Mouse (Mus musculus) right cerebral cortex, adult 18-20 months (tissue): ENCODE results near the gene Ccdc93.

Experiments used
- DNase-seq: peaks from one replicate; pipeline ENCODE4 v3.0.0; 2022; ENCODE audit warnings: mixed read lengths

Gene Ccdc93

DNA sequence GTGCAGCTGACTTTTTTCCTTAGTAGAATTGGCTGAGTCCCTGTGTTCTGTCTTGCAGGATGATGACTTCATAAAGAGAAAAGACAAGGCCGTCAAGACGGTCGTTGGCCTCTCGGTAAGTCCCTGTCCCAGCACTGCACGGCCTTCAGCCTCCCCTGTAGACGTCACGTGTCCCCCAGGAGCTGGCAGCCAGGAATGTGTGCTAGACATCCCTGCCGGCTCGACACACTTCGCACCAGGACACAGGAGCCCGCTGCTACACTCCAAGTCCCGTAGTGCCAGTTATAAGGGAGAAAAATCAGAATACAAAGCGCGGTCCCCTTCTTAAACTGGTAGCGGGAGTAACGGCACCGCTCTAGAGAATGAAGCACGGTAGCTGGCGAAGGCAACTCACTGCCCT lies 17.3 kb downstream of the Ccdc93 start:
- DNase-seq = no peak

DNA sequence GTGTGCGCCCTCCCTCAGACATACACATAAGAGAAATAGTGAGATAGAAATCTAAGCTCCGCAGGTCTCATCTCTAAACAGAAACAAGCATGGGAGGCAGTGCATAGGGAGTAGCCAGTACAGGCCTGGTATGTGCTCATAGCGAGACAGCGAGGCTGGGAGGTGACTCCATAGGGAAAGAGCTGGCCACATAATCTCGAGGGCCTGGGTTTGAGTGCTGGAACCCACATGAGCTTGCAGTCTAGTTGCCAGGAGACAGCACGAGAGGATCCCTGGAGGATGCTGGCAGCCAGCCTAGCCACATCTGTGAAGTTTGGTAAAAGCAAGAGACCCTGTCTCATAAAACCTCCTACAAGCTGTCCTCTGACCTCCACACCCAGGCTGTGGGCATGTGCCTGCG lies 20.2 kb downstream of the Ccdc93 start:
- no peak for DNase-seq

DNA sequence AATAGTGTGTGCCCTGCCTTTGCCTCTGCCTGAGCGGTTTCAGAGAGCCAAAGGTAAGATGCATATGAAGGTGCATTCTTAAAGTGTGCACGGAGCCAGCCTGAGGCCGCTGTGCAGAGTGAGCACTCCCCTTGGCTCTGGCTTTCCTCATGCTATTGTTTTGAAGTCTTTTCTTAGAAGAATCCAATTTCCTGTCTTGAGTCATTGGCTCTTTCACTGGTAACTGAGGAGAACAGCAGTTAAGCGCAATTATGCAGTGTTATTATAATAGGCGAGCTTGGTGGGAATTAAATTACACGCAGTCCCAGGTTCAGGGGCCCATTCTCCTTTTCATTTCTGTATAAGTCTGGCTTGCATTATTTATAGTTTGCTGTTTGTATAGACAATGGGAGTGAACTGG lies 21.6 kb downstream of the Ccdc93 start:
- DNase-seq = no peak

GRCm38 (mm10) chr1:121453053-121453452 lies 22.2 kb downstream of the Ccdc93 start:
- DNase-seq = no peak

DNA sequence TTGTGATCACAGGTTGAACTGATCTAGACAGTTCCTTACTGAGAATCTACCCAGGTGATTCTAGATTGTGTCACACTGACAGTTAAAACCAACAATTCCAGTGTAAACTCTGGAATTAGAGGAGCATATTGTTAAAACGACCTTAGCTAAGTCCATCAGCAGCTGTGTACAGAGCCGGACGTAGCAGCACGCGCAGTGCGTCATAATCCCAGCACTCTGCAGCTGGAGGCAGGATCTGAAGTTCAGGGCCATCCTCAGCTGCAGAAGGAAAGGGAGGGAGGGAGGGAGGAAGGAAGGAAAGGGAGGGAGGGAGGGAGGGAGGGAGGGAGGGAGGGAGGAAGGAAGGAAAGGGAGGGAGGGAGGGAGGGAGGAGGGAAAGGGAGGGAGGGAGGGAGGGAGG lies 24.1 kb downstream of the Ccdc93 start:
- DNase-seq = no peak

DNA sequence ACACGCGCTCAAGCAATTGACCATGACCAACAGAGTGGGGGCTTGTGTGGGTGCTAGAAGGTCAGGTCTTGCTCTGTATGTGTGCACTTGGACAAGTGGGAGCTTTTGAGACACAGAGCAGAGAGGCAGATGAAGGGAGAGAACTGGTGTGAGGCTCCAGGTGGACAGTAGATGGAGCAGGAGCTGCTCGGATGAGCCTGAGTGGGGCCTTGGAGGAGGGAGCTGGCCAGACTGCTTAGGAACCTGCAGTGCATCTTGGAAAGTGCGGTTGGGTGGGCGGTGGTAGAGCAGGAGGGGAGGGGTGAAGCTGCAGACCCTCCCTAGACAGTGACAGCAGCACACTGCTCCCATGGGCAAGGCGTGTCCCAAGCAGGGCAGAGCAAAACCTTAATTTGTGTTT lies 29.2 kb downstream of the Ccdc93 start:
- no peak for DNase-seq

DNA sequence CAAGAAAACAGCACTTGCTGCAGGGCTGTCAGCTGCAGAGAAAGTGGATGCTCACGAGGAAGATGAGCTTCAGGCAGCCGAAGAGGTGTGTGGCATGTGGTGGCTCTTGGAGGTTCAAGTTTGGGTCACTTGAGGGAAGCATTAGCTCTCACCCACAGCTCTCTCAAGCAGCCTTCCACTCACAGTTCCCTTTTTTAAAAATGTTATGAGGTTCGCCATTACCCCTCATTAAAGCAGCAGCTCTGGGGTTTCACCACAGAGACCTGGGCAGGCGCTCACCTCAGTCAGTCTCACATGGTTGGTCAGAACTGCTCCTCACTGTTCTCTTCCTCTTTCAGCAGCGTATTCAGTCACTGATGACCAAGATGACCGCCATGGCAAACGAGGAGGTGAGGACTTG lies 31.0 kb downstream of the Ccdc93 start:
- DNase-seq = no peak

DNA sequence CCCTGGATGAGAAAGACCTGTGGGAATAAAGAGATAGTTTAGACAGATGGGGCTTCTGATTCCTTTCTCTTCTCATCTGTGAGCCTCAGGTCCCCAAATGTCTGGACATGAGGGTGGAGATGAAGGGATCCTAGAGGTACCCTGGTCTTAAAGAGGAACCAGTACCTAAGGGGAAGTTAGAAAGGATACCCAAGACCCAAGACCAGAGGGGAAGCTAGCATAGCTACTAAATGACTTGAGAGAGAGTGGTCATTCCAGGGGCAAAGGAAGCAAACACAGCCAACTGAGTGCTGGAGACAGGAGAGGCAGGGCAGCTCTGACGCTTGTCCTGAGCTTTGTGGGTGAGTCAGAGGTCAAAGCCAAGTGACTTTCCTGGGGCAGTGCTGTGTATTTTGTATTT lies 31.8 kb downstream of the Ccdc93 start:
- no peak for DNase-seq

DNA sequence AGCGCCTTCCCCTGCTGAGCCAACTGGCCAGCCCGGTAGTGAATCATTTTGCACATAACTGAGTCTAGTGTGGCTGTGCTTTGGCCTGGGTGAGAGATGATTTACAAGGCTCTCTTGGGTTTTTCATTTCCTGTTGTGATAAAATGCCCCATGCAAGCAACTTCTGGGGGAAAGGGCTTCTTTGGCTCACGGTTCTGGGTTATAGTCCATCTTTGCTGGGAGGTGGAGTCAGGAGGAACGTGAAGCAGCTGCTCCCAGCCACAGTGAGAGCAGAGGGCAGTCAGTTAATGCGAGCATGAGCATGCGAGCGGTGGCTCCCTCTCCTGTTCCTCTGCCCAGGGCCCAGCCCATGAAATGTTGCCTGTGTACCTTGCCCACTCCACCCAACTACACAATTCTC lies 33.0 kb downstream of the Ccdc93 start:
- no peak for DNase-seq

GRCm38 (mm10) chr1:121466276-121466675 lies 35.4 kb downstream of the Ccdc93 start:
- DNase-seq = no peak

DNA sequence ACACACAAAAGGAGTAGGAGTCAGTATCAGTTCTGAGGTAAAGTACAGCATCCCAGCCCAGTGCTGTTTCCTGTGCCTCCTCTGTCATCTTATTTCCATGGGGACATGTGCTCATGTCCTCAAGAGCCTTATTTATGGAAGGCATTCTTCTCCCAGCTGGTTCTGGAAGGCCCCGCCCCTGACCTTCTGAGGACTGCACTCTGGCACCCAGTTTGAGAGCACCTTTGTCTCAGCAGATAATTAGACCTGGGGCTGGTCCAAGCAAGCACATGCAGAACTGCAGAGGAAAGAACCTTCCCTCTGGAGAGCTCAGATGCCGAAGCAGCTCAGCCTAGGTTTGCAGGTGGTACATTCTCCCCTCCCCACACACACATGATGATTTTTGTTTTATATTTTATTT lies 37.4 kb downstream of the Ccdc93 start:
- DNase-seq = no peak

DNA sequence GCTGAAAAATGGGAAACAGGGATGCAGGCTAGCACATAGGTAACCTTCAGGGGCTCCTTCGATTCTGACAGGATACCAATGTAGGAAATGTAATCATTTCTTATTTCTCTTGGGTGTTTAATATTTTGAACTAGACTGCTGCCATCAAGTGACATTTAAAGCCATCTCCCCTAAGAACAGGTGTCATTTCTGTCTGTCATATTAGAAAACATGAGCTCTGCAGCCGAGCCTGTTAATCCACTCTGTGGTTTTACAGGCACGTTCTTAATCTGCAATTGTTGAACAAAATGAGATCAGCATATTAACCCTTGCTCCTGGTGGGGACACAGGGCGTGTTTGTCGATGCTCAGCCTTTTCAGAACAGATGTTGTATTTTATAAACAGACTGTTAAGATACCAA lies 40.7 kb downstream of the Ccdc93 start:
- DNase-seq = no peak

- no peak for DNase-seq
Measured at GRCm38 (mm10) chr1:121477716-121478115, 46.9 kb downstream of the Ccdc93 start.

DNA sequence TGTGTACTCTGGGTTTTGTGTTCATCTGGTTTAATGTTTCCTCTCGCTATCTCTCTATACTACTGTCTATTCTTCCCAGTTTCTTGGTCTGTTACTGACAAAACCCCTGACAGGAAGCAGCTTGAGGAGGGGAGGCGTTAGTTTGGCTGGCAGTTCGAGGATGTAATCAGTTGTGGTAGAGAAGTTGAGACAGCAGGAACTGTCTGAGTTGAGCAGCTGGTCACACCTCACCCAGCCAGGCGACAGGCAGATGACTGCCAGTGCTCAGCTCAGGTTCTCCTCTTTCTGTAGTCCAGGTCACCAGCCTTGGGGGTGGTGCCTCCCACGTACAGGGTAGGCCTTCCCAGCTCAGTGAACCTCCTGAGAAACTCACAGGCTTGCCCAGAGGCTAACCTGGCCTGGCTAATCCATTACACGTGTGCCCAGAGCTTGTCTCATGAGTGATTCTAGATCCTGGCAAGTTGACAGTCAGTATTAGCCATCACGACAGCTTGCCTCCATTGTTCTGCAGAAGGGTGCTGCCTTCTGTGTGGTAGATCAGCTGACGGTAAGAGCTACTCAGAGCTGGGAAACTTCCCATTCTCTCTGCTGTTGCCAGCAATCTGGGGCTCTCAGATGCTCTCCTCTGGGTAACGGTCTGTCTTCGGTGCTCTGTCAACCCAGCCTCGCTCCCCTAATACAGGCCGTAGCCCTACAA lies 47.6 kb downstream of the Ccdc93 start:
- peak; percentile 35 for DNase-seq

DNA sequence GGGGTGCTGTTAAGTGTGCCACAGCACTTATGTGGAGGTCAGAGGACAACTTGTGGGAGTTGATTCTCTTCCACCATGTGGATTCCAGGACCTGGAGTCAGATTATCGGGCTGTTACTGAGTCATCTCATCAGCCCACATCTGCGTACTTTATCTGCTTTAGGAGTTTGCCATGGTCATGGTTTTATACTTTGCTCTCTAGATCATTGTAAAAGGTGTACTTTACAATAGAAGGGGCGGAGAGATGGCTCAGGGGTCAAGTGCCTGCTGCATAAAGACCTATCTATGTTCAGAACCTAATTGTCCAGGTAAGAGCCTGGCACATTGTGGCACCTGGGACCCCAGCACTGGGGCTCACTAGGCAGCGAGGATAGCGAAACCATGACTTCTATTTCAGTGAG lies 48.6 kb downstream of the Ccdc93 start:
- no peak for DNase-seq

- no peak for DNase-seq
Measured at GRCm38 (mm10) chr1:121483091-121483490, 52.2 kb downstream of the Ccdc93 start.

GRCm38 (mm10) chr1:121486803-121487202 lies 56.0 kb downstream of the Ccdc93 start:
- DNase-seq = no peak

- peak; percentile 17 for DNase-seq
Measured at GRCm38 (mm10) chr1:121490241-121490640, 59.4 kb downstream of the Ccdc93 start.

DNA sequence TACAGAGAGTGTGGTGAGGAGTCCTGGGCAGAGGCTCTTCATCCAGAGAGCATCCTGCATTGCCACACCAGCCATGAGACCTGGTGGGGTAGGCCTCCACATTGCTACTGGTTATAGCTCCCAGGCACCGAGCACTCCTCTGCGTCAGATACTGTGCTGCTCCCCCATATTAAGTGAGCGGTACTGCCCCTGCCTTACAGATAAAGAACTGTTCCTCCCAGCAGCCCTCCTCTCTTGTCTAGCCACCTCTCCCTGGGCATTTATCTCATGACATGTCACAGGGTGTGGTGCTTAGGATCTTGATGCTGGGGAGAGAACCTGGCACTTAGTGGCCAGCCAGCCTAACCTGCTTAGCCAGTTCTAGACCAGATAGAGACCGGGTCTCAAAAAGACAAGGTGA lies 66.2 kb downstream of the Ccdc93 start:
- no peak for DNase-seq

GRCm38 (mm10) chr1:121508729-121509128 lies 77.9 kb downstream of the Ccdc93 start:
- DNase-seq = no peak

GRCm38 (mm10) chr1:121510420-121511140 lies 79.7 kb downstream of the Ccdc93 start:
- DNase-seq = no peak

DNA sequence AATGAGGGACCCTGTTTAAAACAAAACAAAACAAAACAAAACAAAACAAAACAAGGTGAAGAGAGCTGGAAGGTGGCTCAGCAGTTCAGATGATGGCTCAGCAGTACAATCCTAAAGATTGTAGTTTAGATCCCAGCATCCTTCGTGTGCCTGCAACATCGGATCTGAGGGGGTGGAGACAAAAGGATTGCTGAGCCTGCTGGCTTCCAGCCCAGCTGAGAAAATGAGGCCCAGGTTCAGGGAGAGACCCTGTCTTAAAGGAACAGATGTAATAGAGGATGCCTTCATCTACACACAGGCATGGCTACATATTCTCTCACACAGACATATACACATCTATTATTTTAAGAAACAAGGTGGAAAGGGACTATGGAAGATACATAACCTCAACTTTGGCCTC lies 80.3 kb downstream of the Ccdc93 start:
- no peak for DNase-seq

DNA sequence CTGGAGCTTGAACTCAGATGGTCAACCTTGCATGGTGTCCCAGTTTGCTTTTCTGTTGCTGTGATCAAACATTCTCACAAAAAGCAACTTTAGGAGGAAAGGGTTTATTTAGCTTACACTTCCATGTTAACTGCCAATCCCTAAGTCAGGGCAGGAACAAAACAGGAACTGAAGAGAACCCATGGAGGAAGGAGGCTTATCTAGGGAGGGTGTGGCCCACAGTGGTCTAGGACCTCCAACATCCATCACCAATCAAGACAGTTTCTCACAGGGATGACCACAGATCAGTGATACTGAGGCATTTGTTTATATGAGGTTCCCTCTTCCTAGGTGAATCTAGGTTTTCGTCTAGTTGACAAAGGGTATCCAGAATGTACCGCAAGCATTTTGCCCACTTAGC lies 81.1 kb downstream of the Ccdc93 start:
- DNase-seq = no peak

DNA sequence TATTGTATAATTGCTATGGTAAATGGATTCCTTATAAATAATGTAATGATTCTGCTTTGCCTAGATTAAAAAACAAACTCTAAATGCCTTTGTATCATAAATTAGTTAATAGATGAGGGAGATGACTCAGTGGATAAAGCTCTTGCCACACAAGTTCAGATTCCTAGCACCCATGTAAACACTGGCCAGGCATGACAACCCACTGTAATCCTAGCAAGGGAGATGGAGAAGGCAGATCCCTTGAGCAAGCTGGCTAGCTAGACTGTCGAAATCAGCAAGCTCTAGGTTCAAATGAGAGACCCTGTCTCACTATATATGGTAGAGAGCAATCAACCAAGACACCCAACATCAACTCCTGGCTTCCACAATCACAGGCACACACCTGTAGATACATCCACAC lies 87.8 kb downstream of the Ccdc93 start:
- no peak for DNase-seq

DNA sequence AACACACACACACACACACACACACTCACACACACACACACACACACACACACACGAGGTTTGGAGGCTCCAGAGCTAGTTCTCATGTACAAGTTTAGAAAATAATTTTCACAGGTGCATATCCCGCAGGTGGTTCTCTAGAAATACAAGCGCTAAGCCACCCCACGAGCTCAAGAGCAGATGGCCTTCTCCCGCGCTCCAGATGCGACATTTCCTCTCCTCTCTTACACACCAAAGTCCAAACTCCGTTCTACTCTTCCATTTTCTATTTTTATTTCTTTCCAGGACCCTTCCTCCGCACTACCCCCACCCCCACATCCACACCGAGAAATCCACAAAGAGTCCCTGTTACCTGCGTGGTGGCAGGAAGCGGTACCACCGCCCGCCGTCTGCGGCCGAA lies 96.2 kb downstream of the Ccdc93 start:
- peak; percentile 47 for DNase-seq
